Mouse (Mus musculus) small intestine, adult 2 months (tissue): ENCODE results near the gene Sdccag8.

Experiments
- CTCF ChIP-seq: fragments of 200-500 bp; IDR thresholded peaks from 2 replicates; pipeline ENCODE4 v1.5.1; 2012; ENCODE audit warnings: low read depth, mild to moderate bottlenecking, control low read depth, inconsistent platforms, low read length, moderate library complexity, mixed read lengths; ENCODE audit not compliant: insufficient replicate concordance, insufficient read length; ENCODE audit errors: extremely low read depth
- POLR2A ChIP-seq: fragments of 200-500 bp; IDR thresholded peaks from 2 replicates; pipeline ENCODE4 v1.6.1; 2012; ENCODE audit warnings: low read depth, mild to moderate bottlenecking, control low read depth, inconsistent platforms, low read length, moderate library complexity

DNA sequence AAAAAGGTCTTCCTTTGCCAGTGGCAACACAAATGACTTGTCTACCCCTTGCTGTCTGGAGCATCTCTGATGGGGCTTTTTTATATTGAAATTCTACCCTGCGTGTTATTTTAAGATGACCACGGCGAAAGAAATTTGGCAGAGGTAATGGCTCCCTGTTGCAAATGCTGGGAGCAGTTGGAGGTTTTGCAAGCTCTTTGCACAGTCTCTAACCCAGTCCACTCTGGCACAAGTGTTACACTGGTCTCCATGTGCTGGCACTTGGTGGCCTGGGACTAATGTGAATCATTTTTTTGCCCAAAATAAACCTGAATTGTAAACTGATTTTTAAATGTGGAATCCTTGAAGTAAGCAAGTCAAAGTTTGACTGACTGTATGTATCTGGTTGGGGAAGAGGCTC lies 199.3 kb downstream of the Sdccag8 start:
- no peak for TF ChIP-seq CTCF
- TF ChIP-seq POLR2A, result no peak
